In genomic region chr11:120022841-120023240, GRCm38 (mm10) we compare ENCODE assay signal across 10 mouse cellular contexts. TPM values are rescaled to one million over a fixed set of nuclear protein-coding genes. Genes with fewer than 3 reads are reported as not detected.
DNase-seq lines count a peak whose midpoint lies in the region; ATAC-seq lines count a peak whose summit lies in the region.
"Had no signal": no experiment of that assay in that cellular context is flagged by ENCODE, and none has a peak within 500 bp of the region (broad histone marks: within the 10 kb centered on the region; RNA-seq: fewer than 3 reads in every experiment).

No protein-coding gene starts in this region.

- H3K27ac ChIP-seq in forebrain, embryonic 13.5 days = peak overlapping the region; percentile 41
- H3K27ac ChIP-seq in midbrain, embryonic 10.5 days (replicated peaks) = peak overlapping the region; percentile 53
- no peak overlapping the region for H3K27ac ChIP-seq in kidney, embryonic 16.5 days (ENCODE audit: low read length)

- ATAC-seq in forebrain, embryonic 13.5 days = peak; percentile 43; the same call in 1 of the 2 replicates
- no peak for ATAC-seq in kidney, embryonic 16.5 days (ENCODE audit: low FRiP score, low TSS enrichment)

- H3K9ac ChIP-seq in forebrain, embryonic 13.5 days = peak overlapping the region; percentile 6
- no peak overlapping the region for H3K9ac ChIP-seq in kidney, embryonic 16.5 days (replicated peaks; ENCODE audit: low read length)

- no peaks in the 10 kb centered on the region for H3K27me3 ChIP-seq in forebrain, embryonic 13.5 days
- H3K27me3 ChIP-seq in midbrain, embryonic 10.5 days (ENCODE audit: low read depth, poor library complexity, severe bottlenecking) = peaks cover 22% of the 10 kb centered on the region; the same call in 1 of the 2 replicates
- no peaks in the 10 kb centered on the region for H3K27me3 ChIP-seq in kidney, embryonic 16.5 days (ENCODE audit: insufficient read depth, low read length)

- intact Hi-C loops in gastrocnemius, postnatal 36 days (cut with DNase I) = no loop called here

- WGBS in forebrain, embryonic 13.5 days = 49% methylated on average over 12 of the region's 12 CpGs
- 66% methylated on average over 12 of the region's 12 CpGs for WGBS in midbrain, embryonic 10.5 days
- WGBS in kidney, embryonic 16.5 days = 62% methylated on average over 12 of the region's 12 CpGs

- H3K4me3 ChIP-seq in forebrain, embryonic 13.5 days = no peak overlapping the region
- H3K4me3 ChIP-seq in midbrain, embryonic 10.5 days = no peak overlapping the region
- H3K4me3 ChIP-seq in kidney, embryonic 16.5 days (ENCODE audit: low read length) = no peak overlapping the region
- H3K4me3 ChIP-seq: myocyte had no signal

- no peaks in the 10 kb centered on the region for H3K36me3 ChIP-seq in forebrain, embryonic 13.5 days (ENCODE audit: poor library complexity, severe bottlenecking)
- H3K36me3 ChIP-seq in midbrain, embryonic 10.5 days = no peaks in the 10 kb centered on the region
- H3K36me3 ChIP-seq in kidney, embryonic 16.5 days (ENCODE audit: insufficient read depth, low read length) = no peaks in the 10 kb centered on the region

- H3K4me2 ChIP-seq in forebrain, embryonic 13.5 days = no peak overlapping the region
- no peak overlapping the region for H3K4me2 ChIP-seq in kidney, embryonic 16.5 days (replicated peaks; ENCODE audit: low read depth, low read length)

- DNase-seq in ES-CJ7 (ENCODE audit: low read depth, low spot score) = peak; percentile 32
- DNase-seq in cerebellum, adult 11-12 months = peak; percentile 84
- no peak for DNase-seq in midbrain, embryonic 10.5 days (ENCODE audit: low spot score)
- no peak for DNase-seq in urinary bladder, adult 2 months (ENCODE audit: low spot score)
- no peak for DNase-seq in gastrocnemius, postnatal 36 days
- no peak for DNase-seq in kidney, adult 11 months
- DNase-seq: kidney, adult 8-10 months had no signal

- H3K4me1 ChIP-seq in forebrain, embryonic 13.5 days = peaks cover 23% of the 10 kb centered on the region
- peaks cover 65% of the 10 kb centered on the region for H3K4me1 ChIP-seq in midbrain, embryonic 10.5 days
- peaks cover 12% of the 10 kb centered on the region for H3K4me1 ChIP-seq in kidney, embryonic 16.5 days (ENCODE audit: insufficient read depth, low read length)

- H3K9me3 ChIP-seq in forebrain, embryonic 13.5 days (replicated peaks) = no peaks in the 10 kb centered on the region
- no peaks in the 10 kb centered on the region for H3K9me3 ChIP-seq in midbrain, embryonic 10.5 days (replicated peaks)
- H3K9me3 ChIP-seq in kidney, embryonic 16.5 days (ENCODE audit: low read length) = no peaks in the 10 kb centered on the region

RNA-seq across cellular contexts. Expression of gene Aatk, which starts 24.1 kb away (rescaled TPM):
- 6.8 and 8.4 TPM in 2 replicates for polyA plus RNA-seq in forebrain, embryonic 13.5 days (2015; fragmentation: Nextera tagmentation; extraction: Ambion mirVana)
- 1.2 and 1.9 TPM in 2 replicates for polyA plus RNA-seq in midbrain, embryonic 10.5 days (2016; fragmentation: Nextera tagmentation; extraction: Ambion mirVana)
- 15.2 and 15.3 TPM in 2 replicates for polyA plus RNA-seq in urinary bladder, adult 2 months (2012; rRNA removed)
- 1 to 10 TPM; 3.2 to 4.1 TPM for total RNA-seq in gastrocnemius, postnatal 36 days (2021)
- 1.7 and 2.0 TPM in 2 replicates for polyA plus RNA-seq in kidney, embryonic 16.5 days (2015; fragmentation: Nextera tagmentation; extraction: Ambion mirVana)

Comparison
In these comparisons a context has a peak if more than half of its experiments do, and no peak if none do; other contexts are left out.
1. DNase-seq: peak in ES-CJ7 (single experiment) and cerebellum, adult 11-12 months (single experiment); none in midbrain, embryonic 10.5 days (single experiment), urinary bladder, adult 2 months (single experiment), gastrocnemius, postnatal 36 days (0 of 2) and kidney, adult 11 months (single experiment).